Mouse (Mus musculus) myocyte (in vitro differentiated cells): ENCODE measurements around the gene Grifin.

Experiments
- POLR2A ChIP-seq: IDR thresholded peaks from one replicate; pipeline ENCODE4 v1.6.1; 2011; ENCODE audit warnings: low read depth, mild to moderate bottlenecking, control low read depth, moderate library complexity; ENCODE audit not compliant: insufficient read length
- TCF12 ChIP-seq: IDR thresholded peaks from one replicate; pipeline ENCODE4 v1.6.1; 2011; ENCODE audit warnings: mild to moderate bottlenecking, control low read depth; ENCODE audit not compliant: poor library complexity, insufficient read depth, severe bottlenecking

DNA sequence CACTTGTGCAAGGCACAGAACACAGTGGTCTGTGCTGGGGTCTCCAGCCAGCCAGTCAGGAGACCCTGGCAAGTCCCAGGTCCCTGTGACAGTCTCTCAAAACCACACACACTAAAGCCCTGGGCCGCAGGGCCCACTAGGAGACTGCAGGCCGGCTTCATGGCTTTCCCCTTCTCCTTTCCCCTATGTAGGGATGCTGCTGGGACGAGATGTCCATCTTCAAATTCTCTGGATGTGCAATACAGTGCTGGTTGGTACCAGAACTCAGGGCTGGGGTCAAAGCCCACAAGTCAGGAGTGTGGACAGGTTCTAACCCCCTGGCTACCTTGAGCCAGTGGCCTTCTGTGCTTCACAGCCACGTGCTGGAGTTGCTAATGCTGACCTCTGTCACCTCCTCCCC lies 1.4 kb upstream of the Grifin start:
- TF ChIP-seq TCF12 (no peak), POLR2A (no peak)
